Mouse (Mus musculus) embryonic facial prominence, embryonic 12.5 days (tissue): ENCODE measurements around the gene Gm42420. TPM values are rescaled to one million over a fixed set of nuclear protein-coding genes. Genes with fewer than 3 reads are reported as not detected.

Source experiments
- ATAC-seq: fragments of 200-750 bp; cut with Nextera tagmentation; 2 replicates; pipeline ENCODE4 v1.8.0; 2017; ENCODE audit not compliant: insufficient number of reproducible peaks, insufficient read depth, low FRiP score, low TSS enrichment
- H3K27ac ChIP-seq: fragments of 300-500 bp; sonication (generic); 2 replicates; pipeline ENCODE4 v1.5.1; 2016; ENCODE audit warnings: mild to moderate bottlenecking
- H3K27me3 ChIP-seq: fragments of 300-500 bp; sonication (generic); 2 replicates; pipeline ENCODE4 v1.6.1; 2016; ENCODE audit warnings: mild to moderate bottlenecking, moderate library complexity
- H3K36me3 ChIP-seq: fragments of 300-500 bp; sonication (generic); 2 replicates; pipeline ENCODE4 v1.6.1; 2016; ENCODE audit warnings: mild to moderate bottlenecking
- H3K4me1 ChIP-seq: fragments of 300-500 bp; sonication (generic); 2 replicates; pipeline ENCODE4 v1.6.1; 2016
- H3K4me2 ChIP-seq: fragments of 300-500 bp; sonication (generic); replicated peaks from 2 replicates; pipeline ENCODE4 v1.6.1; 2016; ENCODE audit warnings: mild to moderate bottlenecking, moderate library complexity
- H3K4me3 ChIP-seq: fragments of 300-500 bp; sonication (generic); 2 replicates; pipeline ENCODE4 v1.5.1; 2016; ENCODE audit warnings: mild to moderate bottlenecking
- H3K9ac ChIP-seq: fragments of 300-500 bp; sonication (generic); 2 replicates; pipeline ENCODE4 v1.6.1; 2016; ENCODE audit warnings: mild to moderate bottlenecking, moderate library complexity
- H3K9me3 ChIP-seq: fragments of 300-500 bp; sonication (generic); 2 replicates; pipeline ENCODE4 v1.6.1; 2016; ENCODE audit warnings: mild to moderate bottlenecking, moderate library complexity
- WGBS: fragments of 180-500 bp; shearing (Covaris S2); methylation state at CpG from one replicate; pipeline ENCODE4 v1.1.7; 2016; 5-methylcytosine and 5-hydroxymethylcytosine counted together
- polyA plus RNA-seq: library from polyadenylated mRNA; unstranded; fragments of >200 nt; fragmentation: Nextera tagmentation; extraction: Ambion mirVana; gene quantifications from 2 replicates; pipeline ENCODE4 v1.2.1, GENCODE M21; 2016

Gene Gm42420
- polyA plus RNA-seq, 1 experiment from 2014 or later, result not detected

DNA sequence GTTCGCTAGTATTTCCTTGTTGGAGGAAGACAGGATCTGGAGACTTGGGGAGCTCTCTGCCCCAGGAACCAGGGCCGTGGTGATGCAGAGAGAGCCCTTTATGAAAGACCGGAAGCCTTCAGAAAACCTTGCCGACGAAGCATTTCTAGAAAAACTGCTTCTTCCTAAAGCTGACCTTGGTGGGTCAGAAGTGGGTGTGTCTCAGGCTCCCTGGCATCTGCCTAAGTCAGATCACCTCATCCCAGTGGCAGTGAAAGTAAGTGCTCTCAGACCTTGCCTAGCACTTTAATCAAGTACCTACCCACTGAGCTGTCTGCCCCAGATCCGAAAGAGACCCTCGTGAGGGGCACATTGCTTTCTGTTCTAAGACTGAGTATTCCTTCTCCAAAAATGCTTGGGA lies 10.6 kb upstream of the Gm42420 start:
- Histone ChIP-seq H3K9me3 (no peaks in the 10 kb centered on the region), H3K9ac (peak overlapping the region; percentile 83; the same call in 1 of the 2 replicates), H3K27ac (no peak overlapping the region), H3K4me1 (peaks cover 11% of the 10 kb centered on the region), H3K27me3 (no peaks in the 10 kb centered on the region), H3K4me2 (peak overlapping the region; percentile 86), H3K4me3 (peak overlapping the region; percentile 85), H3K36me3 (peaks cover 31% of the 10 kb centered on the region)
- ATAC-seq, result no peak
- 74% methylated on average over 7 of the region's 7 CpGs for WGBS

DNA sequence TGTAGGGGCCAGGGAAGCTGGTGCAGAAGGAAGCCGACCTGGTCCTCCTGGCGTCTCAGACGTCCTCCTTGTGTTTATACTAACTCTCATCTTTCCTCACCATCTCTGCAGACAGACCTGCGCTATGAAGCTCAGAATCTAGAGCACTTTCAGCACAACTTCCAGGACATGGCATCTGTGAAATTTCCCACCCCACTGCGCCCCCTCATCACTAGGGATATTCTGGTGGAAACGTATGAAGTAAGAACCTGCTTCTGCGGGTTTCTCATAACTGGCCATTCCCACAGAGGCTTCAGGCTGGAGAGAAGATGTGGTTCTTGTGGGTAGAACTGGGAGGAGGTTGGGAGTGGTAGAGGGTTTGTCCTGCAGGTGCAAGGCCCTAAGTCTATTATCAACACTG lies 6.0 kb upstream of the Gm42420 start:
- Histone ChIP-seq H3K9me3 (no peaks in the 10 kb centered on the region), H3K36me3 (peaks cover 60% of the 10 kb centered on the region), H3K4me1 (peaks cover 5% of the 10 kb centered on the region), H3K4me2 (no peak overlapping the region), H3K9ac (no peak overlapping the region), H3K4me3 (no peak overlapping the region), H3K27ac (no peak overlapping the region), H3K27me3 (no peaks in the 10 kb centered on the region)
- ATAC-seq, result no peak
- 86% methylated on average over 7 of the region's 7 CpGs for WGBS

DNA sequence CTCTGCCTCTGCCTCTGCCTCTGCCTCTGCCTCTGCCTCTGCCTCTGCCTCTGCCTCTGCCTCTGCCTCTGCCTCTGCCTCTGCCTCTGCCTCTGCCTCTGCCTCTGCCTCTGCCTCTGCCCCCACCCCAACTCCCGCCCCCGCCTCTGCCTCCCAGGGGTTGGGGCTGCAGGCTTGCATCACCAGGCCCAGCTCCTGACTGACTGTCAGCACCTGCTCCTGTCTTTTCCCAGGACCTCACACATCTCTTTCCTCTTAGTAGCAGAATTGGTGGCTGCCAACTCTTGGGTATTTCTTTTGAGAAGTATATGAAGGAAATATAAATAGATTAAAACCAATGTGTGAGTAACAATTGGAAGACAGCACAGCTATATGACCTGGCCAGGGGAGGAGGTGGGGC lies 5.0 kb upstream of the Gm42420 start:
- no peaks in the 10 kb centered on the region for H3K4me1 ChIP-seq
- H3K27me3 ChIP-seq, result no peaks in the 10 kb centered on the region
- H3K4me3 ChIP-seq, result no peak overlapping the region
- no peak overlapping the region for H3K9ac ChIP-seq
- H3K36me3 ChIP-seq, result peaks cover 64% of the 10 kb centered on the region
- no peak overlapping the region for H3K4me2 ChIP-seq
- H3K27ac ChIP-seq, result no peak overlapping the region
- ATAC-seq, result no peak
- H3K9me3 ChIP-seq, result no peaks in the 10 kb centered on the region
- WGBS, result 81% methylated on average over 2 of the region's 2 CpGs

DNA sequence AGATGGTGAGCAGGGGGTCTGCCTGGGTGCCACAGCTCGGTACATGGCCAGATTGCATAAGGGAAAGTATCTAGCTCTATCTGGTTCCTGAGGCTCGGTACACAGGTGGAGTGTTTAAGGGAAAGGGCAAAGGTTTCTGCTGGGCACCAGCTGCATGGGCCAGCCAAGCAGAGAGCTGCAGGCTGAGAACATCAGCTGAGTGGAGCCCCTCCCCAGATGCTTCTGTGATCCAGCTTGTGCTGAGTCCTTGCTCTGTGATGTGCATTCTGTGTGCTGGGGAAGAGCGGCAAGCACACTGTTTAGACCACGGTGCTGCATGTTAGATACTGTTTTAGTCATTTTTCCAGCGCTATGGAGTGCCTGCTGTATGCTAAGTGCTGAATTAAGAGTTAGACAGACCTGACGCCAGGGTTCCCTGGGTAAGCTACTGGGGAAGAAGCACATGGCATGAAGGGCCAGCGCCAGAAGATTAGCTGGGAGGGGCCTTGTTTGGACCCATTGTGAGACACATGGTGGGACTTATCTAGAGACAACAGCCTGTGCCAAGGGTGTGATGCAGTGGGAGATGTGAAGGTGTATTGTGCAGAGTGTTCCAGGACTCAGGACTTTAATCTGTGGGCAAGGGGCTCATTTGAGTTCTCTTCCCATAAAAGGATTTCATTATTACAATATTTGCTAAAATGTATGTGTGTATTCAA lies 4.3 kb upstream of the Gm42420 start:
- Histone ChIP-seq H3K27ac (no peak overlapping the region), H3K9ac (no peak overlapping the region), H3K4me1 (no peaks in the 10 kb centered on the region), H3K4me3 (no peak overlapping the region), H3K36me3 (peaks cover 70% of the 10 kb centered on the region), H3K9me3 (no peaks in the 10 kb centered on the region), H3K27me3 (no peaks in the 10 kb centered on the region), H3K4me2 (no peak overlapping the region)
- WGBS, result 79% methylated on average over 7 of the region's 7 CpGs
- ATAC-seq, result no peak

- Histone ChIP-seq H3K4me3 (no peak overlapping the region), H3K4me2 (no peak overlapping the region; the same call in 1 of the 2 replicates), H3K9me3 (no peaks in the 10 kb centered on the region), H3K27ac (no peak overlapping the region), H3K36me3 (peaks cover 27% of the 10 kb centered on the region), H3K27me3 (no peaks in the 10 kb centered on the region), H3K4me1 (peaks cover 4% of the 10 kb centered on the region; the same call in 1 of the 2 replicates), H3K9ac (no peak overlapping the region)
- 95% methylated on average over 4 of the region's 4 CpGs for WGBS
- ATAC-seq, result no peak
Measured at GRCm38 (mm10) chr6:39591481-39591880, 5.9 kb downstream of the Gm42420 start.

DNA sequence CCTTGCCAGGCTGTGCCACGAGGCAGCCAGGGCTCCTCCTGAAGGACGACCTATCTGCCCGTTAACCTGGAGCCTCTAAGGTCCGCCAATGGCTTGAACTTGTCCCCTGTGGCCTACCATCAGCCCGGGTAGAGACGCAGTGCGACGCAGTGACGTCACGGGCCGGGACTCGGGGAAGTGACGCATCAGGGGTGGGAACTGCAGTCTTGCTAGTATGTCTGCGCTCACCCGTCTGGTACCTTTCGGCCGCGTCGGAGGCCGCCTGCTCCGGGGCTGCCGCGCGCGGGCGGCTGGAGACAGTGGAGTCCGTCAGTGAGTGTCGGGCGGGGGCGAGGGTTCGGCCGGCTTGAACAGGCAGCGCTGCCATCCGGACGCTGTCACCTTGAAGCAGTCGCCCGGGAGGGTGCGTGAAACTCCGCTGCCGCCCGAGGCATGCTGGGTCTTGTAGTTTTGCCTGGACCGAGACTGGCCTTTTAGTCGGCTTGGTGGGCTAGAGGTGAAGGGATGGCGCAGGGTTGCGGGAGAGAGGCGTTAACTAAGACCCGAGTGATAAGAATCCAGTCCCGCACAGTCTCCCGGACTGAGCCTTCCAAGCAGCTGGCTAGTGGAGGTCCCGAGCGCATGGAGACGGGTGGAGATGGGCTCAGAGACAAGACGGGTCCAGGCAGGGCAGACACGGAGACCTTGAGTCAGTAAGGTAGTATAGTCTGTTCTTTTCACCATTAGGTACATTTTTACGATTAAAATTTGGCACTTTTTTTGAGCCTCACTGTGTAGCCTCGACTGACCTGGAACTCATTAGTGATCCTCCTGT lies 7.1 kb downstream of the Gm42420 start, which contains the start of gene Ndufb2:
Gene Ndufb2, plus strand, starts transcription at position 174 of the 814 bp plus-strand sequence.
- H3K9me3 ChIP-seq, result no peaks in the 10 kb centered on the region
- H3K27me3 ChIP-seq, result no peaks in the 10 kb centered on the region
- peak; percentile 96 for ATAC-seq
- peak within 1 kb of the TSS; percentile 88 for H3K27ac ChIP-seq
- WGBS, result under 1% methylated on average over 56 of the region's 56 CpGs
- peaks cover 20% of the 10 kb centered on the region for H3K36me3 ChIP-seq
- peaks cover 4% of the 10 kb centered on the region; the same call in 1 of the 2 replicates for H3K4me1 ChIP-seq
- H3K4me2 ChIP-seq, result peak within 1 kb of the TSS; percentile 60
- H3K9ac ChIP-seq, result peak within 1 kb of the TSS; percentile 69
- peak within 1 kb of the TSS; percentile 77 for H3K4me3 ChIP-seq

DNA sequence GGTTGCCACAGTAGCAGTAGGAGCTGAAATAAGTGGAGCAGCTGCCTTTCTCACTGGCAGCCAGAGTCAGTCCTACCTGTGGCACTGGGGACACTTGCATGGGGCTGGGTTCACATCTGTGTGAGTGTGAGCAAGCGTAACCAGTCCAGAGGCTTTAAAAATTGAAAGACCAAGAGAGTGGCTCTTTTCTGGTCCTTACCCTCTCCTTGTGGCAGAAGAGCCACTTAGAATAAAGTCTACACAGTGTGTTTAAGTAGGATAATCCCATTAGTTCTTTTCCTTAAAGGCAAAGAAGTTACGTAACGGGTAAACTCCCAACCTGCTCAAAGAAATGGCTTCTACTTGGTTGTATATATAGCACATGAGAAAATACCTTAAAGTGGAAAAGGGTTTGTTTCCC lies 15.3 kb downstream of the Gm42420 start:
- Histone ChIP-seq H3K9ac (no peak overlapping the region), H3K36me3 (peaks cover 41% of the 10 kb centered on the region), H3K9me3 (no peaks in the 10 kb centered on the region), H3K4me2 (no peak overlapping the region), H3K27ac (no peak overlapping the region), H3K4me3 (no peak overlapping the region), H3K4me1 (no peaks in the 10 kb centered on the region), H3K27me3 (no peaks in the 10 kb centered on the region)
- WGBS, result 93% methylated on average over 3 of the region's 3 CpGs
- no peak for ATAC-seq

DNA sequence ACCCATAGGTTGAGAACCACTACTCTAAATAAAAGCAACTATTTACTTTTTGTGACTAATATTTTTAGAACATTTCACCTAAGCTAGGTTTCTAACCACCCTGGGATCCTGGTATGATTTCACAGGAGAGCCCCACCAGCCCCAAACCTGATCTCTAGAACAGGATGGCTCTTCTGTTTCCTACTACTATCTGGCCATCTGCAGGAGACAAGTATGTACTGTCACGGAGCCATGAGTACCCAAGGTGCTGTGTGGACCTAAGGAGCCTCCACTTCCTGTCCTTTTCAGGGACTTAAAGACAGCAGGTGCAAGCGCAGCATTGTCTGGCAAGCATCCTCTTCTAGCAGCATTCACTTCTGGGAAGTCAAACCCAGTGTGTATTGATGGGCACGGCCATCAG lies 16.3 kb downstream of the Gm42420 start:
- H3K4me1 ChIP-seq, result no peaks in the 10 kb centered on the region
- no peak for ATAC-seq
- 86% methylated on average over 3 of the region's 3 CpGs for WGBS
- H3K9ac ChIP-seq, result no peak overlapping the region
- no peak overlapping the region for H3K4me2 ChIP-seq
- no peaks in the 10 kb centered on the region for H3K9me3 ChIP-seq
- no peaks in the 10 kb centered on the region for H3K27me3 ChIP-seq
- no peak overlapping the region for H3K4me3 ChIP-seq
- H3K36me3 ChIP-seq, result peaks cover 41% of the 10 kb centered on the region
- H3K27ac ChIP-seq, result no peak overlapping the region

DNA sequence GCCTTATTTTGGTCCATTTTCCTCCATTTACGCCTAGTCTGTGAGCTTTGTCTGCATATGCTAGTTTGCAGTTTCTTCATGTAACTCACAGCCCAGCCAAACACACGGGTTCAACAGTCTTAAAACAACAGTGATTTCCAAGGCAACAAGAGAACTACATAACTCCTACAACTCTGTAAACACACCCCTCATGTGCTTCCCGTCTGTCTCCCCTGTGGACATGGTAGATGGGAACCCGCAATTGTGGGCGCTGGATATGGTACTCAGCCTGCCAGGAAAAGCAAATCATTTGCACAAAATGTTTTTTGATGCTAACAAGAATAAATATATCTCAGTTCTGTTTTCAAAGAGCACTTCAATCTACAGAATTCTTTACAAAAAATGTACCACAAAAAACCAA lies 19.0 kb downstream of the Gm42420 start:
- Histone ChIP-seq H3K4me2 (no peak overlapping the region), H3K4me1 (no peaks in the 10 kb centered on the region), H3K27ac (no peak overlapping the region), H3K4me3 (no peak overlapping the region), H3K36me3 (peaks cover 21% of the 10 kb centered on the region), H3K9ac (no peak overlapping the region), H3K27me3 (no peaks in the 10 kb centered on the region), H3K9me3 (no peaks in the 10 kb centered on the region)
- ATAC-seq, result no peak
- WGBS, result 79% methylated on average over 5 of the region's 5 CpGs

- Histone ChIP-seq H3K9me3 (no peaks in the 10 kb centered on the region), H3K27ac (no peak overlapping the region), H3K9ac (no peak overlapping the region), H3K27me3 (no peaks in the 10 kb centered on the region), H3K4me3 (no peak overlapping the region), H3K36me3 (peaks cover 12% of the 10 kb centered on the region), H3K4me1 (no peaks in the 10 kb centered on the region), H3K4me2 (no peak overlapping the region)
- 94% methylated on average over 6 of the region's 6 CpGs for WGBS
- ATAC-seq, result no peak
Measured at GRCm38 (mm10) chr6:39606056-39606455, 20.5 kb downstream of the Gm42420 start.

GRCm38 (mm10) chr6:39606862-39607261 lies 21.3 kb downstream of the Gm42420 start:
- Histone ChIP-seq H3K9me3 (no peaks in the 10 kb centered on the region), H3K4me2 (no peak overlapping the region), H3K27ac (no peak overlapping the region), H3K27me3 (no peaks in the 10 kb centered on the region), H3K9ac (no peak overlapping the region), H3K36me3 (peaks cover 11% of the 10 kb centered on the region), H3K4me1 (no peaks in the 10 kb centered on the region), H3K4me3 (no peak overlapping the region)
- WGBS, result 70% methylated on average over 3 of the region's 3 CpGs
- no peak for ATAC-seq

GRCm38 (mm10) chr6:39607365-39607764 lies 21.8 kb downstream of the Gm42420 start:
- Histone ChIP-seq H3K9me3 (no peaks in the 10 kb centered on the region), H3K36me3 (peaks cover 5% of the 10 kb centered on the region), H3K4me3 (no peak overlapping the region), H3K4me2 (no peak overlapping the region), H3K4me1 (no peaks in the 10 kb centered on the region), H3K9ac (no peak overlapping the region), H3K27me3 (no peaks in the 10 kb centered on the region), H3K27ac (no peak overlapping the region)
- 73% methylated on average over 5 of the region's 5 CpGs for WGBS
- ATAC-seq, result no peak
